Mouse (Mus musculus) intestine, postnatal 0 days (tissue): ENCODE results near the gene Frrs1. TPM values are rescaled to one million over a fixed set of nuclear protein-coding genes. Genes with fewer than 3 reads are reported as not detected.
"Not testable (repeated sequence)": the region's sequence is repeated elsewhere in the genome, so short reads cannot be mapped to it uniquely, and the experiment has no call there.

Experiments
- ATAC-seq: fragments of 200-750 bp; cut with Nextera tagmentation; 2 replicates; pipeline ENCODE4 v1.8.0; 2017; ENCODE audit warnings: mild to moderate bottlenecking, moderate TSS enrichment, moderate library complexity
- H3K27ac ChIP-seq: fragments of 300-500 bp; sonication (generic); 2 replicates; pipeline ENCODE4 v1.5.1; 2014; ENCODE audit warnings: mild to moderate bottlenecking, low read depth, low read length, moderate library complexity
- H3K27me3 ChIP-seq: fragments of 300-500 bp; sonication (generic); replicated peaks from 2 replicates; pipeline ENCODE4 v1.6.1; 2014; ENCODE audit warnings: low read length, mixed read lengths; ENCODE audit not compliant: control insufficient read depth, insufficient read depth
- H3K36me3 ChIP-seq: fragments of 300-500 bp; sonication (generic); 2 replicates; pipeline ENCODE4 v1.6.1; 2014; ENCODE audit warnings: mild to moderate bottlenecking, moderate library complexity; ENCODE audit not compliant: control insufficient read depth, insufficient read depth
- H3K4me1 ChIP-seq: fragments of 300-500 bp; sonication (generic); replicated peaks from 2 replicates; pipeline ENCODE4 v1.6.1; 2014; ENCODE audit warnings: antibody characterized with exemption, low read length, mixed read lengths; ENCODE audit not compliant: control insufficient read depth, insufficient read depth
- H3K4me2 ChIP-seq: fragments of 300-500 bp; sonication (generic); replicated peaks from 2 replicates; pipeline ENCODE4 v1.6.1; 2014; ENCODE audit warnings: low read depth, mild to moderate bottlenecking, moderate library complexity
- H3K4me3 ChIP-seq: fragments of 300-500 bp; sonication (generic); 2 replicates; pipeline ENCODE4 v1.5.1; 2014; ENCODE audit warnings: low read depth, low read length
- H3K9ac ChIP-seq: fragments of 300-500 bp; sonication (generic); 2 replicates; pipeline ENCODE4 v1.6.1; 2014; ENCODE audit warnings: mild to moderate bottlenecking, low read depth, low read length
- H3K9me3 ChIP-seq: fragments of 300-500 bp; sonication (generic); 2 replicates; pipeline ENCODE4 v1.6.1; 2016; ENCODE audit warnings: mixed run types; ENCODE audit not compliant: control insufficient read depth
- CTCF ChIP-seq: sonication (generic); IDR thresholded peaks from 2 replicates; pipeline ENCODE4 v1.5.1; 2016; ENCODE audit warnings: low read depth, mild to moderate bottlenecking, control low read depth, antibody characterized with exemption, moderate library complexity
- WGBS: fragments of 180-500 bp; shearing (Covaris S2); extraction: QIAGEN DNeasy Blood & Tissue Kit; methylation state at CpG from one replicate; pipeline ENCODE4 v1.1.7; 2014; 5-methylcytosine and 5-hydroxymethylcytosine counted together
- polyA plus RNA-seq: library from polyadenylated mRNA; unstranded; fragments of >200 nt; fragmentation: Nextera tagmentation; extraction: Ambion mirVana; gene quantifications from 2 replicates; pipeline ENCODE4 v1.2.1, GENCODE M21; 2015

Gene Frrs1
- polyA plus RNA-seq = 18.6 and 18.9 TPM in 2 replicates

DNA sequence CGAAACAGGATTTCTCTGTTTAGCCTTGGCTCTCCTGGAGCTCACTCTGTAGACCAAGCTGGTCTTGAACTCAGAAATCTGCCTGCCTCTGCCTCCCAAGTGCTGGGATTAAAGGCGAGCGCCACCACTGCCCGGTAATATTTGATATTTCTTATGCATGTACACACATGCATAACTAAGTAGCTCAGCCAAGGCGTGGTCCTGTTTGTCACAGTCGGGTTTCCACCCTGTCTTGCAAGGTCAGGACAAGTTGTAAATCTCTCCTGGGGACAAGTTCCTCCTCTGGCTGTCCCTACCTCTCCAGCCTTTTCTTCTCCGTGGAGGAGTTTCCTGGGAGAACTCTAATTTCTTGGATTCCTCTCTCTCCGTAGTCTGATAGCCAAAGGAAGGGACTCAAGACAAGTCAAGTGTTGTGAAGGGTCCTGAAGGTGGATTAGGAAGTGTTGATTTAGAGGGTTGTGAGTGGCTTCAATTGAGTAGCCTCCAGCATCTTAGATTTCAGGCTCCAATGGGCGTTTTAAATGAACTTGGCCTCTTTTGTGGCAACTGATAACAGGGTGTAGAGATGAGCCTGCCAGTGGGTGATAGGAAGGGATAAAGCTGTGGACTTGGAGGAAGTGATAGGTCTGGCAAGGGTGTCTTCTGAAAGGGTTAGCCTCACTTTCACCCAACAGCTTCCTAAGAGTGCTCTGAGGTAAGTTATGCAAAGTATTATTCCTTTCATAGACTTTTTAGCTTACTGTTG, at the start of gene Frrs1:
TSS of gene Frrs1 (plus strand) at position 524 of the 745 bp plus-strand sequence.
- no peak for ATAC-seq
- 61% methylated on average over 9 of the region's 9 CpGs for WGBS
- H3K9ac ChIP-seq = no peak within 1 kb of the TSS
- no peak for TF ChIP-seq CTCF
- no peak within 1 kb of the TSS for H3K4me2 ChIP-seq
- H3K4me3 ChIP-seq = no peak within 1 kb of the TSS
- no peaks in the 10 kb centered on the region for H3K27me3 ChIP-seq
- no peak within 1 kb of the TSS for H3K27ac ChIP-seq
- no peaks in the 10 kb centered on the region for H3K36me3 ChIP-seq
- no peaks in the 10 kb centered on the region for H3K4me1 ChIP-seq
- H3K9me3 ChIP-seq = no peaks in the 10 kb centered on the region

DNA sequence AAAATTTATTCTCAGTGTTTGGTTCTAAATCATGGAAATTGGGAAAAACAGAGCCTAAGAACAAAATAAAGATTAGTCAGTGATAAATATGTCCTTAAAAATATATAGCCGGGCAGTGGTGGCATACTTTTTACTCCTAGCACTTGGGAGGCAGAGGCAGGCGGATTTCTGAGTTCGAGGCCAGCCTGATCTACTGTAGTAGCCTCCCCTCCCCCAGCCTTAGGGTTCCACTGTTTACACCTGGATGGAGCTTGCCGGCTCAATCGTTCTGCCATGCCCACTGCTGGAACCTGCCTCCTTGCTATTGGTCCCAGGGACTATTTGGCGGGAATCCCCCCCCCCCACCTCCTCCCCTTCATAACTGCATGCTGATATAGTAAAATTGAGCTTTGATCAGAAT, 48.9 kb upstream of the Frrs1 start:
- not testable (repeated sequence) for ATAC-seq, H3K4me3 ChIP-seq, H3K9ac ChIP-seq, H3K27ac ChIP-seq, H3K36me3 ChIP-seq, H3K4me1 ChIP-seq, H3K9me3 ChIP-seq, H3K27me3 ChIP-seq, H3K4me2 ChIP-seq
- WGBS = 83% methylated on average over 6 of the region's 6 CpGs

DNA sequence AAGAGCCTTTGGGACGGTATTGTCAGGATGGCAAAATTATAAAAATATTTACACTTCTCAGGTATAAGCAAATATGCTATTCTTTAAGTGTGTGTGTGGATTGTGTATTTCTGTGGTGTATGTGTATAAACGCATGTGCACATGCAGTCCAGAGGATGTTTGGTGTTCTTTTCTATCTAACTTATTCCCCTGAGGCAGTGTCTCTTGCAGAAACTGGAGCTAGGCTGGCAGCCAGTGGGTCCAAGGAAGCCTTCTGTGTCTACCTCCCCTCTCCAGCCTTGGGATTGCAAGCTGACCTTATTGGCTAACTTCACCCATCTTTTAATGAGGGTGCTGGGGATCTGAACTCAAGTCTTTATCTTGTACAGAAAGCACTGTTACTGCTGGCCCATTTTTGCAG, 46.3 kb upstream of the Frrs1 start:
- Histone ChIP-seq H3K27ac (no peak overlapping the region), H3K9me3 (no peaks in the 10 kb centered on the region), H3K9ac (no peak overlapping the region), H3K4me2 (no peak overlapping the region), H3K4me1 (no peaks in the 10 kb centered on the region), H3K27me3 (no peaks in the 10 kb centered on the region), H3K36me3 (no peaks in the 10 kb centered on the region), H3K4me3 (no peak overlapping the region)
- 84% methylated on average over 2 of the region's 2 CpGs for WGBS
- no peak for ATAC-seq
- TF ChIP-seq CTCF = no peak

DNA sequence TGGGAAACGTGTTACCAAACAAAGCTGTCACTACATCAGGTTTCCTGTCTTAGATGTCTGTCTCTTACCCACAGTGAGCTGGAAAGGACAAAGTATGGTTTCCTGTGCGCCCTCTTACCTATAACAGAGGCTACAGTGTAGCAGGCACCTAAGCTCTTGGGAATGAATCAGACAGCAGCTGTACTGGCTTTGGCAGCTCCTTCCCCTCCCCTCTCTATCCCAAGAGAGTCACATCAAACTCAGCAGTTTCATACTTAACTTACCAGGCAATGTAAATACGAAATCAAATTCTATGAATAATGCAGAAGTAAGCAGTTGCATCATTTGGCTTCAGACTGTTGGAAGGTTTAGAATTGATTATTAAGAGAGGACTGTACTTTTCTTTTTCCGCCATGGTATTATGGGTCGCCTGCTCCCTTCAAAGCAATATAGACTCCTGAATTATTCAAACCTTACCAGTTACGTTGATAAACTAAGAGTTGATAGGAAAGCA, 43.9 kb upstream of the Frrs1 start:
- whole genome bisulfite sequencing = 83% methylated on average over 6 of the region's 6 CpGs
- H3K4me1 ChIP-seq = no peaks in the 10 kb centered on the region
- no peak for ATAC-seq
- no peak overlapping the region for H3K4me3 ChIP-seq
- no peaks in the 10 kb centered on the region for H3K27me3 ChIP-seq
- H3K9me3 ChIP-seq = no peaks in the 10 kb centered on the region
- H3K9ac ChIP-seq = no peak overlapping the region
- H3K4me2 ChIP-seq = no peak overlapping the region
- H3K36me3 ChIP-seq = no peaks in the 10 kb centered on the region
- H3K27ac ChIP-seq = no peak overlapping the region
- no peak for TF ChIP-seq CTCF

DNA sequence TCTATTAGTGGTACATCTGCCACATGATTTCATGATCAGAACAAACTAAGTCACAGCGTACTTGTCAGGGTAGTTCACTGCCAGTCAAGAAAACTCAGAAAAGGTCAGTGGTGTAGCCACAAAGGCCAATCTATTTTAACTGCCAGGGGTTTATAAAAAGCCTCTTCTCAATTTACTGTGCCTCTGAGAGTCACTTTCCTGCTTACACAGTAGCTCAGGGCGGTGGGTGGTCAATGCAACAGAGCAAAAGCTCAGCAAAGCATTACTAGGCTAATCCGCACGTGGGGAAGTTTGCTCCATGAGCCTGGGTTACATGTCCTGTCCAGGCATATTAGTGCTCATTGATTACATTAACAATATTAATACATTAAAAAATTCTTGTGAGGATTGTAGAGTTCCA, 43.3 kb upstream of the Frrs1 start:
- Histone ChIP-seq H3K4me1 (no peaks in the 10 kb centered on the region), H3K36me3 (no peaks in the 10 kb centered on the region), H3K9me3 (no peaks in the 10 kb centered on the region), H3K27ac (no peak overlapping the region), H3K4me3 (no peak overlapping the region), H3K27me3 (no peaks in the 10 kb centered on the region), H3K4me2 (no peak overlapping the region), H3K9ac (no peak overlapping the region)
- ATAC-seq = no peak
- no peak for TF ChIP-seq CTCF
- 79% methylated on average over 4 of the region's 4 CpGs for WGBS

DNA sequence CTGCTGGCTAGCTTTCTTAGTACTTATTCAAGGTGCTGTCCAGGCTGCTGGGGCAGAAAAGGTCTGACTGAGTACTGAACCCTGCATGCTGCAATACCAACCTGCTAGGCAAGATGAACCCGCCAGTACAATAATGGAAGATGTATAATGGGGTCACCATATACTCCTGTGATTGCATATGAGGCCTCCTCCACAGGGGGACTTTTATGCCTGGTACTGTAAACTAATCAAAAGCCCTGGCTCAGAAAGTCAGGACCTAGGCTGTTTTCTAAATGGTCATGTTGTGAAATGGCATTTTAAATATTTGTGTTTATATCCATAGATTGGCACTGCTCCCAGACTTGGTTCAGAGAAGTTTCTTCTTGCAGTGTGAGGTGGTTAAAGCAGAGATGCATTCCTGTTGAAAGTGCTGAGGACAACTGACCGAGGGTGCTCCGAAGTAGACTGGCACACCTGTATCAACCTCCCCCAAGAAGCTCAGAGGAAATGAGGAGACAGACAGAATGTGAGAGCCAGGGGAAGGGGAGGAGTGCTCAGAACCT, 42.5 kb upstream of the Frrs1 start:
- Histone ChIP-seq H3K4me1 (no peaks in the 10 kb centered on the region), H3K4me2 (no peak overlapping the region), H3K4me3 (no peak overlapping the region), H3K9ac (no peak overlapping the region), H3K9me3 (no peaks in the 10 kb centered on the region), H3K36me3 (no peaks in the 10 kb centered on the region), H3K27me3 (no peaks in the 10 kb centered on the region), H3K27ac (no peak overlapping the region)
- TF ChIP-seq CTCF = no peak
- 76% methylated on average over 3 of the region's 3 CpGs for WGBS
- ATAC-seq = no peak
